Mouse (Mus musculus) MEL (cell line): ENCODE data around the gene Pip4k2b. TPM values are rescaled to one million over a fixed set of nuclear protein-coding genes. Genes with fewer than 3 reads are reported as not detected.

Experiments
- DNase-seq: peaks from one replicate; pipeline ENCODE4 v3.0.0; 2011; ENCODE audit warnings: low read depth, low spot score
- H3K27ac ChIP-seq: 2 replicates; pipeline ENCODE4 v1.5.1; 2012; ENCODE audit warnings: low read depth, mild to moderate bottlenecking, control low read depth, low read length, moderate library complexity; ENCODE audit not compliant: control insufficient read depth
- H3K27me3 ChIP-seq, 2 experiments: fragments of 150-350 bp in 1 of 2; sonication (generic) in 1 of 2; 2 replicates each; pipeline ENCODE4 v1.6.1; 2012; ENCODE audit warnings: low read length in 2 of 2, mild to moderate bottlenecking in 2 of 2, improper control_type of control experiment in 1 of 2, moderate library complexity in 1 of 2; ENCODE audit not compliant: insufficient read depth in 2 of 2, control insufficient read depth in 1 of 2
- H3K36me3 ChIP-seq, 2 experiments: 2 replicates each; pipeline ENCODE4 v1.6.1; 2012 to 2014; ENCODE audit warnings: low read length in 2 of 2, improper control_type of control experiment in 1 of 2, inconsistent platforms in 1 of 2, mild to moderate bottlenecking in 1 of 2; ENCODE audit not compliant: insufficient read depth in 2 of 2, control insufficient read depth in 1 of 2
- H3K4me1 ChIP-seq, 2 experiments: fragments of 150-350 bp in 1 of 2; sonication (generic) in 1 of 2; 2 replicates each; pipeline ENCODE4 v1.6.1; 2012; ENCODE audit warnings: low read length in 2 of 2, improper control_type of control experiment in 1 of 2, mild to moderate bottlenecking in 1 of 2; ENCODE audit not compliant: insufficient read depth in 2 of 2, control insufficient read depth in 1 of 2
- H3K4me3 ChIP-seq, 2 experiments: fragments of 150-350 bp in 1 of 2; sonication (generic) in 1 of 2; 2 replicates each; pipeline ENCODE4 v1.5.1; 2012; ENCODE audit warnings: low read depth in 2 of 2, low read length in 2 of 2, mild to moderate bottlenecking in 2 of 2, moderate library complexity in 2 of 2, control low read depth in 1 of 2, improper control_type of control experiment in 1 of 2; ENCODE audit not compliant: control insufficient read depth in 1 of 2, insufficient read depth in 1 of 2
- H3K79me2 ChIP-seq: 2 replicates; pipeline ENCODE4 v1.6.1; 2012; ENCODE audit warnings: mild to moderate bottlenecking, low read length, moderate library complexity; ENCODE audit not compliant: control insufficient read depth, poor library complexity, insufficient read depth
- H3K9ac ChIP-seq: 2 replicates; pipeline ENCODE4 v1.6.1; 2012; ENCODE audit warnings: low read depth, mild to moderate bottlenecking, control low read depth, low read length, moderate library complexity; ENCODE audit not compliant: control insufficient read depth, poor library complexity, severe bottlenecking
- H3K9me3 ChIP-seq: fragments of 150-350 bp; sonication (generic); replicated peaks from 2 replicates; pipeline ENCODE4 v1.6.1; 2012; ENCODE audit warnings: mild to moderate bottlenecking, low read length, improper control_type of control experiment, moderate library complexity; ENCODE audit not compliant: insufficient read depth
- CHD2 ChIP-seq: IDR thresholded peaks from 2 replicates; pipeline ENCODE4 v1.6.1; 2011; ENCODE audit warnings: low read length, improper control_type of control experiment
- CTCF ChIP-seq, 3 experiments: IDR thresholded peaks in 2 of 3; conservative IDR thresholded peaks in 1 of 3; 2 replicates each; pipeline ENCODE4 v1.5.1; 2011 to 2012; ENCODE audit warnings: low read length in 3 of 3, low read depth in 2 of 3, mild to moderate bottlenecking in 2 of 3, improper control_type of control experiment in 1 of 3, inconsistent platforms in 1 of 3, mixed read lengths in 1 of 3, moderate library complexity in 1 of 3; ENCODE audit not compliant: control insufficient read depth in 1 of 3, insufficient read depth in 1 of 3, poor library complexity in 1 of 3, severe bottlenecking in 1 of 3
- ETS1 ChIP-seq: IDR thresholded peaks from 2 replicates; pipeline ENCODE4 v1.6.1; 2012; ENCODE audit warnings: low read depth, mild to moderate bottlenecking, inconsistent platforms, low read length, improper control_type of control experiment, moderate library complexity
- GABPA ChIP-seq: IDR thresholded peaks from 2 replicates; pipeline ENCODE4 v1.6.1; 2012; ENCODE audit warnings: low read depth, mild to moderate bottlenecking, inconsistent platforms, low read length, improper control_type of control experiment, moderate library complexity
- GATA1 ChIP-seq: IDR thresholded peaks from 2 replicates; pipeline ENCODE4 v1.6.1; 2011; ENCODE audit warnings: low read depth, low read length, improper control_type of control experiment
- JUND ChIP-seq: IDR thresholded peaks from 2 replicates; pipeline ENCODE4 v1.6.1; 2011; ENCODE audit warnings: low read depth, mild to moderate bottlenecking, improper control_type of control experiment, low read length
- KAT2A ChIP-seq: conservative IDR thresholded peaks from 2 replicates; pipeline ENCODE4 v1.6.1; 2012; ENCODE audit warnings: low read depth, low read length, improper control_type of control experiment, inconsistent platforms
- MAFK ChIP-seq: IDR thresholded peaks from 2 replicates; pipeline ENCODE4 v1.6.1; 2011; ENCODE audit warnings: low read depth, mild to moderate bottlenecking, low read length, improper control_type of control experiment, borderline replicate concordance
- MAZ ChIP-seq: IDR thresholded peaks from 2 replicates; pipeline ENCODE4 v1.6.1; 2012; ENCODE audit warnings: low read depth, mild to moderate bottlenecking, inconsistent platforms, low read length, improper control_type of control experiment
- MEF2A ChIP-seq: IDR thresholded peaks from 2 replicates; pipeline ENCODE4 v1.6.1; 2014; ENCODE audit warnings: low read depth, mild to moderate bottlenecking, inconsistent platforms, low read length, improper control_type of control experiment; ENCODE audit not compliant: poor library complexity, insufficient replicate concordance, severe bottlenecking; ENCODE audit errors: extremely low read depth
- MYB ChIP-seq: IDR thresholded peaks from 2 replicates; pipeline ENCODE4 v1.6.1; 2011; ENCODE audit warnings: mild to moderate bottlenecking, low read depth, low read length, improper control_type of control experiment
- NELFE ChIP-seq: IDR thresholded peaks from 2 replicates; pipeline ENCODE4 v1.6.1; 2011; ENCODE audit warnings: low read depth, low read length, improper control_type of control experiment
- NRF1 ChIP-seq: IDR thresholded peaks from 2 replicates; pipeline ENCODE4 v1.6.1; 2014; ENCODE audit warnings: low read depth, mild to moderate bottlenecking, inconsistent platforms, low read length, improper control_type of control experiment, moderate library complexity; ENCODE audit not compliant: poor library complexity, insufficient read depth, severe bottlenecking
- POLR2A ChIP-seq, 2 experiments: IDR thresholded peaks; 2 replicates each; pipeline ENCODE4 v1.6.1; 2011 to 2012; ENCODE audit warnings: low read length in 2 of 2, mild to moderate bottlenecking in 2 of 2, control low read depth in 1 of 2, improper control_type of control experiment in 1 of 2, low read depth in 1 of 2, moderate library complexity in 1 of 2; ENCODE audit not compliant: control insufficient read depth in 1 of 2, insufficient read depth in 1 of 2, poor library complexity in 1 of 2
- POLR2AphosphoS2 ChIP-seq: IDR thresholded peaks from 2 replicates; pipeline ENCODE4 v1.6.1; 2011; ENCODE audit warnings: low read length, improper control_type of control experiment
- POLR2AphosphoS5 ChIP-seq: IDR thresholded peaks from 2 replicates; pipeline ENCODE4 v1.6.1; 2012; ENCODE audit warnings: low read depth, borderline replicate concordance, mild to moderate bottlenecking, inconsistent platforms, low read length, moderate library complexity, mixed read lengths
- SMC3 ChIP-seq: IDR thresholded peaks from 2 replicates; pipeline ENCODE4 v1.6.1; 2011; ENCODE audit warnings: low read depth, low read length, improper control_type of control experiment
- TAL1 ChIP-seq: IDR thresholded peaks from 2 replicates; pipeline ENCODE4 v1.6.1; 2012; ENCODE audit warnings: mild to moderate bottlenecking, inconsistent platforms, low read length, moderate library complexity, mixed read lengths
- UBTF ChIP-seq: IDR thresholded peaks from 2 replicates; pipeline ENCODE4 v1.6.1; 2012; ENCODE audit warnings: low read depth, mild to moderate bottlenecking, inconsistent platforms, low read length, improper control_type of control experiment, moderate library complexity, borderline replicate concordance; ENCODE audit not compliant: insufficient read depth
- USF1 ChIP-seq: IDR thresholded peaks from 2 replicates; pipeline ENCODE4 v1.6.1; 2014; ENCODE audit warnings: low read depth, mild to moderate bottlenecking, inconsistent platforms, low read length, improper control_type of control experiment, moderate library complexity
- USF2 ChIP-seq, 2 experiments: IDR thresholded peaks; 2 replicates each; pipeline ENCODE4 v1.6.1; 2011 to 2012; ENCODE audit warnings: improper control_type of control experiment in 2 of 2, low read length in 2 of 2, borderline replicate concordance in 1 of 2, inconsistent platforms in 1 of 2, low read depth in 1 of 2, mild to moderate bottlenecking in 1 of 2; ENCODE audit not compliant: insufficient read depth in 1 of 2
- ZC3H11A ChIP-seq: IDR thresholded peaks from 2 replicates; pipeline ENCODE4 v1.6.1; 2012; ENCODE audit warnings: low read depth, mild to moderate bottlenecking, inconsistent platforms, low read length, improper control_type of control experiment
- ZMIZ1 ChIP-seq: IDR thresholded peaks from 2 replicates; pipeline ENCODE4 v1.6.1; 2012; ENCODE audit warnings: low read depth, mild to moderate bottlenecking, inconsistent platforms, low read length, improper control_type of control experiment, moderate library complexity
- ZNF384 ChIP-seq: IDR thresholded peaks from 2 replicates; pipeline ENCODE4 v1.6.1; 2012; ENCODE audit warnings: low read depth, mild to moderate bottlenecking, inconsistent platforms, low read length, improper control_type of control experiment
- polyA plus RNA-seq, 2 experiments: library from polyadenylated mRNA; stranded (reverse) in 1 of 2; unstranded in 1 of 2; fragments of >175 nt in 1 of 2; fragments of >200 nt in 1 of 2; gene quantifications; 2 replicates each; pipeline versions ENCODE4 v1.2.1 to v1.2.4; 2012; ENCODE audit warnings: low replicate concordance in 2 of 2, low read depth in 1 of 2; ENCODE audit not compliant: insufficient read length in 2 of 2, insufficient read depth in 1 of 2, missing spikeins in 1 of 2
- total RNA-seq: library from RNA; depleted of rRNA; stranded (reverse); fragments of 300-350 nt; gene quantifications from 2 replicates; pipeline ENCODE4 v1.2.3, GENCODE M21; 2012

Pip4k2b gene
- total and polyA plus RNA-seq, 3 experiments, result 40.2 to 57.3 (median 43.4) TPM

- no peak for DNase-seq
- Histone ChIP-seq H3K4me3 (no peak overlapping the region), H3K27ac (no peak overlapping the region)
These were observed 15.8 kb downstream of the Pip4k2b start for GRCm38 (mm10) chr11:97728730-97729129.

DNA sequence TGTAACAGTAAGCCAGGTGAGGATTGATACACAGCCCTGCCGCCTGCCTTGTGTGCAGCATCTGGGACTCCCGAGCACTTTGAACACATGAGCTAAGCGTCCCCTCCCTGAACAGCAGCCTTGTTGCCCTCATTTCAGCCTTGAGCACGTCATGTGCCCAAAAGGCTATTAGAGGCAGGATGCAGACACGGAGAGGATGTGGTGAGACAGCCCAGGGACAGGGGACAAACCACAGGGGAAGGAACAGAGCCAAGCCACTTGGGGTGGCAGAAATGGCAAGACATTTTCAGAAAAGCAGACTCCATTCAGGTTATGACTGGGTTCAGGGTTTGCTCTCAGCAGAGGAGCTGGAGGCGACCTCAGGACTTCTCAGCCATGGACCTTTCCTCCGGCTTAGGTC lies 16.2 kb downstream of the Pip4k2b start:
- Histone ChIP-seq H3K9ac (no peak overlapping the region), H3K4me1 (no peaks in the 10 kb centered on the region), H3K79me2 (no peaks in the 10 kb centered on the region), H3K9me3 (no peaks in the 10 kb centered on the region), H3K4me3 (no peak overlapping the region), H3K36me3 (peaks cover 0 to 17% of the 10 kb centered on the region in 2 experiments; a peak in 2 of 4 replicates), H3K27me3 (no peaks in the 10 kb centered on the region), H3K27ac (no peak overlapping the region)
- DNase-seq, result no peak
- TF ChIP-seq ZC3H11A (no peak), POLR2AphosphoS5 (no peak), USF1 (no peak), GATA1 (no peak), ZMIZ1 (no peak), JUND (no peak), UBTF (no peak), ETS1 (no peak), NELFE (no peak), KAT2A (no peak), NRF1 (no peak), SMC3 (no peak), USF2 (IDR thresholded peaks at IDR 0.05; ENCODE audit: borderline replicate concordance in 1 of 2, insufficient read depth in 1 of 2, low read depth in 1 of 2, low read length in 2 of 2) (no peak), ZNF384 (no peak), TAL1 (no peak)

More at GRCm38 (mm10) chr11:97728730-97729129, 15.8 kb downstream of the Pip4k2b start:
- no peaks in the 10 kb centered on the region for H3K4me1 ChIP-seq
- H3K9ac ChIP-seq, result no peak overlapping the region
- H3K9me3 ChIP-seq, result no peaks in the 10 kb centered on the region
- H3K27me3 ChIP-seq, result no peaks in the 10 kb centered on the region
- H3K36me3 ChIP-seq, result peaks cover 0 to 14% of the 10 kb centered on the region in 2 experiments; a peak in 2 of 4 replicates
- H3K79me2 ChIP-seq, result peaks cover 1% of the 10 kb centered on the region; the same call in 1 of the 2 replicates
- TF ChIP-seq MAZ (no peak), USF2 (IDR thresholded peaks at IDR 0.05; ENCODE audit: borderline replicate concordance in 1 of 2, insufficient read depth in 1 of 2, low read depth in 1 of 2, low read length in 2 of 2) (no peak), NELFE (no peak), MAFK (no peak), CHD2 (no peak), CTCF (IDR thresholded peaks at IDR 0.05 in 2 of 3, conservative IDR thresholded peaks at IDR 0.05 in 1 of 3; ENCODE audit: control insufficient read depth in 1 of 3, insufficient read depth in 1 of 3, low read depth in 2 of 3, low read length in 3 of 3, poor library complexity in 1 of 3, severe bottlenecking in 1 of 3) (no peak), POLR2A (IDR thresholded peaks at IDR 0.05; ENCODE audit: control insufficient read depth in 1 of 2, insufficient read depth in 1 of 2, low read depth in 1 of 2, low read length in 2 of 2, poor library complexity in 1 of 2) (no peak), MEF2A (no peak), POLR2AphosphoS2 (no peak), GABPA (no peak), MYB (no peak), POLR2AphosphoS5 (no peak)
